Mouse (Mus musculus) gastrocnemius, postnatal 14 days (tissue): ENCODE data around the gene Pdcd2l. TPM values are rescaled to one million over a fixed set of nuclear protein-coding genes. Genes with fewer than 3 reads are reported as not detected.
A peak's percentile ranks its signal among the peaks of the same experiment; 100 is the strongest.
"Not testable (repeated sequence)": the region's sequence is repeated elsewhere in the genome, so short reads cannot be mapped to it uniquely, and the experiment has no call there.

ENCODE experiments used
- DNase-seq: peaks from one replicate; pipeline ENCODE4 v3.0.0; 2021; ENCODE audit warnings: mixed read lengths
- intact Hi-C: fragments of 180-260 bp; cut with DNase I; formaldehyde crosslinking; loops from one replicate; pipeline ENCODE4 v1.15.1; 2025; ENCODE audit warnings: low total_unique reads
- total RNA-seq, 2 experiments: library from RNA; stranded (reverse); gene quantifications; 2 replicates each; pipeline ENCODE4 v1.2.3; 2021

Gene Pdcd2l
- total RNA-seq, 2 experiments from 2014 or later: 17.1 to 17.6 TPM

DNA sequence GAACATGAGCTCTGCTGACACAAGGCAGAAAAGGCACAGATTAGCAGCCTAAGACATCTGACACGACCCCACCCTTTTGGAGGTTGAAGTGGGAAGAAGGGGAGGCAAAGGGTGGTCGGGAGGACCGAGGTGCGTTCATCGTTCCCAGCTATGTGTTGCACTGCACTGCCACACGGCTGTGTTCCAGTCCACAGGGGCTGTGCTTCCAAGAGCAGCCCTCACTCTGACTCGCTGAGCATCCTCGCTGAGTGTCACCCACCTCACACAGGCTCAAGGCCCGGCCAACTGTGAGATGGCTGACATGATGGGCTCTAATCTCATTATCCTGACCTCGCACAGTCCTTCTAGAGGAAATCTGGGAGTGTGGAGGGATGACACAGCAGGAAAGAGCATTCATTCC, 20.0 kb upstream of the Pdcd2l start:
- DNase-seq: no peak
- intact Hi-C loops: no loop called here

DNA sequence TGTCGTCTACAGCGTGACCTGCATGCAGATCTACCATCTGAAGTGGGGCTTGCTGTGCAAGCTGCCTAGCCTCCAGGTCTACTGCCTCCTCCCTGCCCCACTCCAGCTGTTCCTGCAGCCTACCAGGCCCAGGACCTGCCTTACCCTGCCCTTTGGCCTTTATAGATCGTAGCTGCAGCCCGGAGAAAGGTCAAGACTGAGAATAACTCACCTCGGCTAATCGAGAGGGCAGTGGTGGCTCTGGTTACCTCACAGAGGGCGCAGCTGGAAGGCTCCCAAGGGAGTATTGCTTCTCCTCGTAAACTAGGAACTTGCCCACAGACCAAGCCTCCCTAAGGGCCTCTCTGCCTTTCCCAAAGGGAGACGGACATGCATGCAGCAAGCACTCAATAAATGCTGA, 19.0 kb upstream of the Pdcd2l start:
- intact Hi-C loops: no loop called here
- DNase-seq: peak; percentile 77

DNA sequence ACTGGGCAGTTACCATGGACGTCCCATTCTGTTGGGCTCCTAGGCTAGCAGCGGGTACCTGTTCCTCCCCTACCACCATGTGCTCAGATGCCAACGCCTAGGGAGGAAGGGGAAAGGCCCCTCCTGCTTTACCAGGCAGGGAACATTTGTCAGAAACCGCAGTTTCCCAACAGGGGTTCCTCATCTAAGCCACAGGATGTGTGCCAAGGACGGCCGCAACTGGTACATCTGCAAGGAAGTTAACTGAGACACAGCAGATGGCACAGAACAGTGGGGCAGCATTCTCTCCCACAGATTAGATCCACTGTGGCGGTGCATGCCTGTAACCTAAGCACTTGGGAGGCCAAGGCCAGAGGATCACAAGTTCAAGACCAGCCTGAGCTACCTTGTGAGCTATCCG, 18.2 kb upstream of the Pdcd2l start:
- DNase-seq: no peak
- intact Hi-C loops: no loop called here

DNA sequence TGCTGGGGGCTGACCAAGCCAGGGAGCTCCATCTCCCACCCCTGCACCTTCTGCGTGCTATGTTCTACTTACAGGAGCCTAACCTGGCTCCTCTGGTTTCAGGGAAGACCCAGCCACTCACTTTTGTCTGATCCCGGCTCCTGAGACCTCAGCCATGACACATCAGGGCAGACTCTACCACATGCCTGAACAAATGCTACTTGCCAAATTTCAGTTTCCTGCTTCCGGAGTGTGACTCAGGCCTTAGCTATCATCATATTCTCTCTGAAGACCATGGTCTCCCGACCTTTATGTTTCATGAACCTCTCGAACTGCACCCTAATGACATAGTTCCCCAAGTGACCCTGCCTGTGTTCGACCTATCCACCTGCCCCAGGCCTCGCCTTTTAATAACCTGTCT, 16.8 kb upstream of the Pdcd2l start:
- intact Hi-C loops: no loop called here
- no peak for DNase-seq

DNA sequence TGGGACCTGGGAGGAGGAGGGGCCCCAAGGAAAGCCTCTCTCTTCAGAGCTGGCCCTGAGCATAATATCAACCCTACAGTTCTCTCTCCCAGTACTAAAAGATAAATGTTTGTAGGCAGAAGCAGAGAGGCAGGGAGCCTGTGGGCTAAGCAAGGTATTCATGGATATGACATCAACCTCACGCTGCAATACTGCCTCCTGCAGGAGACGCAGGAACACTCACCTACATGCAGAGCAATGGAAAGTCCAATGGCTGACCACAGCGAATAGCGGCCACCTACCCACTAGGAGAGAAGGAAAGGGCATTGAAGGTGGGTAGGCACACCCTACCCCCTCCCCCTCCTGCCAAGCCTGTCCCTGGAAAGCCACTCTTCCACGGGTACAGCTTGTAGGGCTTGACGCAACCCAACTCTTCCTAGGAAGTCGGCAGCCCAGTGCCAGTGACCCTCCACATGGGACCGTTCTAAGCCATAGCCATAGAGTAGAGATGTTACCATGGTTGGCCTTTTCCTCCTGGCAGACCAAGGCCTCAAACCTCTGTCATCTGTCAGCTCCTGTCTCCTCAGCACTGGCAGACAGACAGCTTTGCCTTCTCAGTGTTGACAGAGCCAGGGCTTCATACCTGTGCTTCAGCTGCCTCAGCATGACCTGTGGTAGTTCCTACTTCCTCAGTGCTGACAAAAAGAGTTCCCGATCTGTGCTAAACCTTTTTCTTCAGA, 11.7 kb upstream of the Pdcd2l start:
- DNase-seq: no peak
- intact Hi-C loops: no loop called here

DNA sequence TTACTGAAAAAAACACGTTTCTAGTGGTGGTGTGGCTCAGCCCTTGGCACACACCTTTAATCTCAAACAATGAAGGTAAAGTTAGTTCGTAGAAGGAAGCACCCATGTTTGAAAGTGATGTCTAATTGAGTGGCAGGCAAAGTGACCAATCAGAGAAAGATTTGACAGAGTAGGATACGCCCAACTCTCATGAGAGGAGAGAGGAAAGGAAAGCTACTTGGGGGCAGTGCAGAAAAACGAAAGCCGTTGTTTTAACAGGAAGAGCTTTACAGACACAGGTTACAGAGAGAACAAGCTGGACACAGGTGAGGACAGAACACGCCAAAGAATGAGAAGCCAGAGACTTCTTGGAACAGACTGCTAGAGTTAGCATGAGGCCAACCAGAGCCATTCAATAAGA, 9.9 kb upstream of the Pdcd2l start:
- no peak for DNase-seq
- intact Hi-C loops: no loop called here

DNA sequence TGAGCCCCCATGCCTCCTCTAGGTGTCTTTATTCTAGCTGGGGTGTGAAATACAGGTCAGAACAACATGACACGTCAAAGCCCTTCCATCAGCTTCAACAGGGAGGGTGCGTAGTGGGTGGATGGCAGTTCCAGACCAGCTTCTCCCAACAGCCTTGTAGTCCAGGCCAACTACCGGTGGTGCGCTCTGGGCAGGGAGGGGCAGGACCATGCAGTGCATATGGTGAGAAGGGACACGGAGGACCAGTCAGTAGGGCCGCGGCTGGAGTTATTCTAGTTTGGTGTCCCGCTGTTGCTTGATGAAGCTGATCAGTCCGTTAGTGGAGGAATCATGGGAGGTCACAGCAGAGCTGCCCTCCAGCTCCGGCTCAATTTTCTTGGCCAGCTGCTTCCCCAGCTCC, 5.7 kb upstream of the Pdcd2l start:
- DNase-seq, intact Hi-C loops: not testable (repeated sequence)

DNA sequence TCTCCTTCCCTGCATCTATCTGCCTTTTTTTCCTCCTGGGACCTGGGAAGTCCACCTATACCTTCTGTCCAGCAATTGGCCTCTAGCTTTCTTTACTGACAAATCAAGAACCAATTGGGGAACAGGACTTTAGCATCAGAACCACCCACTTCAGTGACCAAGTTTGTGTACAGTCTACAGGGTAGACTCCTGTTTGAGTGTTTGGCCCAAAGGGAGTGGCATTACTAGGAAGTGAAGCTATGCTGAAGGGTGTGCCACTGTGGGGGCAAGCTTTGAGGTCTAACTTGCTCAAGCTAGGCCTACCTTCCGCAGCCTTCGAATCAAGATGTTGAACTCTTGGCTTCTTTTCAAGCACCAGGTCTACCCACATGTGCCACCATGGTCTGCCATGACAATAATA, 4.4 kb upstream of the Pdcd2l start:
- intact Hi-C loops: no loop called here
- no peak for DNase-seq

DNA sequence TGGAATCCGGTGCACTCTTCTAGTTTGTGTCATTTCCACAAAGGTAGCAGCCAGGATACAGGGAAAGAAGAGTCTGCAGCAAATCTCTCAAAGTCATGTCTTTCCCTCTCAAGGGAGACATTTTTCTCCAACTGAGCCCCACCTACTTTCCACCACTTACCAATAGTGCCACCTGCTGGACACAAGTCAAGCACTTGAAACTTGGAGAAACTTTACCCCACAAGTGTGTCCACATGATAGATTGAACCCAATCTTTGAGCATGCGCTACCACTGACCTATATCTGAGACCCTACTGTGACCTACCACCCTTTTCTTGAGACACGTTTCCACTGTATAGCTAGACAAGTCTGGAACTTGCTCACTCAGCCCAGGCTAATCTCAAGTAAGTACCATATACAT, 1.9 kb upstream of the Pdcd2l start:
- DNase-seq: no peak
- intact Hi-C loops: no loop called here

DNA sequence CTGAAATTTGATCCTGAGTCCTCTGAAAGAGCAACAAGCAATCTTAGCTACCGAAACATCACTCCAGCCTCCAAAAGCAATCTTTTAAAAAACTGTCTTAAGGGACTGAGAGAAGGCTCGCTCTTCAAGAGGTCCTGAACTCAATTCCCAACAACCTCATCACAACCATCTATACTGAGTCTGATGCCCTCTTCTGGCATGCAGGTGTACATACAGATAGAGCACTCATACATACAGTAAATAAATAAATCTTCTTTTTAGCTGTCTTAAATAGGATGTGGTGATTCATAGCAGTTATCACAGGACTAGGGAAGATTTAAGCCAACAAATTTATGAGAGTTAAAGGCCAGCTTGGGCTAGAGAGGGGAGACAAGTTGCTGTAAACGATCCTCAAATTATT, 829 bp downstream of the Pdcd2l start:
- intact Hi-C loops: no loop called here
- DNase-seq: no peak

DNA sequence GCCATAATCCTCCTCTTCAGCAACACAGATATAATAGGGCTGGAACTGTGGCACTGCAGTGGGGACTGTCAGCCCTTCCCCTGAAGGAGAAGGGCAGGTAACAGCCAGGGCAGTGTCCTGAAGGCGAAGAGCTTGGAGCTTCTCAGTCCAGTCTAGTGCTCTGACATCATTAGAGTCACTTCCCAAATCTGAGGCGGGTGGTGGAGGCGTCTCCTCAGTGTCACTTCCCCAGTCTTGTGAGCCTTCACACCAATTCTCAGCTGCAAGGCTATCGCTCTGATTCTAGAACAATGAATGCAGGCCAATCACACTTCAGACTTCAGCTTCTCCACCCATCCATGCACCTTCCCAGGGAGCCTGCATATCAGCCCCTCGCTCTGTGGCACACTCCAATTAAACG, 3.6 kb downstream of the Pdcd2l start:
- intact Hi-C loops: no loop called here
- no peak for DNase-seq

DNA sequence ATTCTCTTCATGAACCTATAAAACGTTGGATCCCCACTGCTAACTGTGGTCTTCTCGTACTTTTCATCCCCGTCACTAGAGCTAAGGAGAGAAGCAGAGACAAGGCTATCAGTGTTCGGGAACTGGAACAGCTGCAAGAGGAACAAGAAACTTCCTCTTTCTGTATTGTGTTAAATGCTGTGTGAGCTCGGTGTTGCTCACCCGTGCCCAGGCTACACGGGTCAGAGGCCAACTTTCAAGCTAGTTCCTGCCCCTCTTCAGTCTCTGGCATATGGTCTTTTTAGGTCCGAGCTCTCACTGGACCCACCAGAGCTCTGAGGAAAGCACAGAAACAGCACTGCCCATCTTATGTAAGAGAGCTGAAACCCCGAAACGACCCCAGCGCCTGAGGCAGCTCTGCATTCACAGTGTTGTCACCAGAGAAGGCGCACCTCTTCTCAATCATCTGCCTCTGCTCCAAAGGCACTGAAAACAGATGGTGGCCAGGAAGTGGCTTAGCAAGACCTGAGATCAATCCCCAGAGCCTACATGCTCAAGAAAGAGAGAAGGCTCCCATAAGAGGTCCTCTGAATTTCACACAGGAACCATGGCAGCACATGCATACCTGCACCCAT, 7.0 kb downstream of the Pdcd2l start:
- DNase-seq: no peak
- intact Hi-C loops: no loop called here

DNA sequence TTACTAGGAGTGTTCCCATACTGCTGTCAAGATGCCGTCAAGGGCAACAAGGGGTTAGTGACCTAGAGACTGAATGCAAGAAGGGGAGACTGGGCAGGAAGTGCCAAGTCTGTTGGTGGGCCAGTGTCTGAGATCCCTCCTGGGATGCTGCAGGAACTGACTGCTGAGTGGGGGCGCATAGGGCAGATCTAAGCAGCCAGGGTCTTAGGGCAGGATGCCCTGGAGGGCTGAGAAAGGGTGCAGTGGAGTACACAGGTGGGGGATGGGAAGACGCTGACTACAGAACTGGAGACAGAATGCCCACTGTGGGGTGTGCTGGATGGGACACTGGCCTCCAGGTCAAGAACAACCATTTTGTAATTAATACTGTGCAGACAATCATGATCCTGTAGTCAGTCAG, 12.7 kb downstream of the Pdcd2l start:
- DNase-seq: no peak
- intact Hi-C loops: no loop called here

DNA sequence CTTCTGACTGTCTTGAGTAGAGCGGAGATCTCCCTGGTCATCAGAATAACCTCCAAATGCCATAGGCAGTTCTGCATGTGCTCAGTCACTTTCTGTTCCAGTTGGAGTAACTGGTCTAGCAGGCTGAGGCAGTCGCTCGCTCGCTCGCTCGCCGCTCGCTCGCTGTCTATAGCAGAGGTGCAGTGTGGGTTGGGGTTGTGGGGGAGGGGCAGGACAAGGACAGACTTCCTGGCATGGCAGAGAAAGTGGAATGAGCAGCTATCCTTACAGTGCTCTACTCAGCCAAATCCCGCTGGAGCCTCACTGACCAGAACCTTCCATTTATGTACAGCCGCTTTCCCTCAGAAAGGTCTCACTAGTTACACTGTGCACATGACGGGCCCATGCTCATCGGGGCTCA, 13.1 kb downstream of the Pdcd2l start:
- DNase-seq: no peak
- intact Hi-C loops: no loop called here

DNA sequence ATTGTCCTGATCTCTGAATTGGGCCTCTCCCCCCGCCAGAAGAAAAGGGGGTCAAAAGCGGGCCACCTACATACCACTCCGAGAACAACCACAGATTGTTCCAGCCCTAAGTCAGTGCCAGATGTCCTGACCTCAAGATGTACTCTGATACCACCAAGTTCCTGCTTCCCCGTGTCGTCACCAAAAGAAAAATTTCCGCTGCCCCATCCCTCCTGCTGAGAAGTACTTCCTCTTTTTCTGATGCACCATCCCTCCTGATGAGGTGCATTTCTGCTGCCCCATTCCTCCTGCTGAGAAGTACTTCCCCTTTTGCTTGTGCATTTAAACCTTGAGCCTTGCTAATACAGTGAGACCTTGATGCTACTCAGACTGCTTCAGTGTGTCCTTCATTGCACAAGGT, 20.2 kb downstream of the Pdcd2l start:
- intact Hi-C loops, DNase-seq: not testable (repeated sequence)

DNA sequence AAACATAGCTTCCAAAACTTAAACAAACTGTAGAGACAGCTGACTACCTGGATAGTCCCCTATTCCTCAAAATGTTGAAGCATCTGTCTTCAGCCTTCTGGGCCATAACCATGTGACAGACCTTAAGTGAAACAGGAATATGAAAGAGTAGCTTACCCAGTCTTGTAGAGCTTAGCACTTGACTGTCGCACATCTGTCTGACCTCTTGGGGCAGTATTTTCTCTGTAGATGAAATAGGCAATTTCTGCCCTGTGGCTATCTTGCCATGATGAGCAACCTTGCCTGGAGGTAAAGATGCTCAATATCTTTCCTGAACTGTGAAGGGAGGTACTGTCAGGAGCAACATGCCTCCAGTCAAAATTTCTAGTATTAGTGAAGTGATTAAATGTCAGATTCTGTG, 24.2 kb downstream of the Pdcd2l start:
- intact Hi-C loops: no loop called here
- DNase-seq: no peak

DNA sequence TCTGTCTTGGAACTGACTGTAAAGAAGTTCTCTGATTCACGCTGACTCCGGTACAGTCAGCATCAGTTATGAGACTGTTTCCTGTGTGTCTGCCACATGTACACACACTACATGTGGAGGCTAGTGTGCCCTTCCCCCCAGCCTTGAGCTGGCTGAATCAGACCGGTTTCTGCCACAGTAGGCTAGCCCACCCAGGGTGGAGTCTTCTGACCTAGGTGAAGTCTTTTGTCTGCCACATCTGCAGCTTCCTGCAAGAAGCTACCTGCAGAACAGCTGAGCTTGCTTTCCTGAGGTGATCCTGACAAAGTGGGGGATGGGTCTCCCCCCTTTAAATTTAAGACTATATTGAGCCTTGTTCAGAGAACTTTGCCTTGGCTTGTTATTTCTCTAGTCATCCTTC, 27.0 kb downstream of the Pdcd2l start, which contains the start of gene Uba2:
Gene Uba2, minus strand, starts transcription at position 146 of the 400 bp plus-strand sequence.
- no peak for DNase-seq
- intact Hi-C loops: no loop called here

DNA sequence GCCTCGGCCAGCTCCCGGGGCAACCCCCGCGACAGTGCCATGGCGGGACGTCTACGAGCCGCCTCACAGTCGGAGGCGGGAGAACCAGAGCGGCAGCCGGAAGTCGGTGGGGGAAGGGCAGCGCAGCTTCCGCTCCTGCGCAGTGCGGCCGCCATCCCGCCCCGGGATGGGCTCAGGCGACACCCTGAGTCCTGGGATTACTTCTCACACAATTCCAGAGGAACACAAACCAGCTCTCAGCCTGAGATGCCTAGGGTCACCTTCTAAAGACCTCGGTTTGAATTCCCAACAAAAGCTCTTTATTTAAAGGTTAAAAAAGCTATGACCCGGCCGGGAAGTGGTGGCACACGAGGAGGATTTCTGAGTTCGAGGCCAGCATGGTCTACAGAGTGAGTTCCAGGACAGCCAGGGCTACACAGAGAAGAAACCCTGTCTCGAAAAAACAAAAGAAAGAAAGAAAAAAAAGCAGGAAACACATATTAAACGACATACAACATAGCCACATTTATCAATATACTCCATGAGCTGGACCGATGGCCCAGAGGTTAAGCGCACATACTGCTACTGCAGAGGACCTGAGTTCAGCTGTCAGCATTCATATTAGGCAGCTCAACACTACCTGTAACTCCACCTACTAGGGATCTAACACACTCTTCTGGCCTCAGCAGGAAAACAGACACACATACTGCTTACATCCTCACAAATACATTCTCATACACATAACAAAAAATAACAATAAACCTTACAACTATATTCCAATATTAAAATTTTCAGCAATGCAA, 27.8 kb downstream of the Pdcd2l start:
- peak; percentile 93 for DNase-seq
- intact Hi-C loops: no loop called here

DNA sequence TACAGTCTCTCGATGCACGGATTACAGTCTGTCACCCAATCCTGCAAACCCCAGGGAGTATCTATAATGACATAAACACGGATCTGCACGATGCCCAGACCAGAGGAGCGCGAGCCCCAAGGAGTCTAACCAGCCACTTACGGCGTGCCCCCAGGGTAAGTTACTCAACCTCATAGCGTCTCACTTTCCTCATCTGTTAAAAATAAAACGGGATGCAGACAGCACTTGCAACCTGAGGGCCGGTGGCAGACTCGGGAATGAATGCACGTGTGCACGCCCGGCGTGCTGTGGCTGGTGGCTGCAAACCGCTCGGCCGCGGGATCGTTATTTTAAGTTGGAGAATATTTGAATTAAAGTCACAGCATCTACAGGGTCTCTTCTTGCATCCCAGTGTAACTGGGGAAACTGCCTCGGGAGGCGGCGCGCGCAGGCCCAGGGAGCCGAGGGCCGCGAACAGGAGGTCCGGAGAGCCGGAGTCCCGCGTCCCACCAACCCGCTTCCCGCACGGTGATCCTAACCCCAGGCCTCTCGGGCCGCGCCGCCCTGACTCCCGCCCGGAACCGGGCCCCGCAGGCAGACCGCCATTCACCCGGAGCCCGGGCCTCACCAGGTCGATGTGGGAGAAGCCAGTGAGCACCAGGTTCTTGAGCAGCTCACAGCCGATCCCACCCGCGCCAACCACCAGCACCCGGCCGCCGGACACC, 28.5 kb downstream of the Pdcd2l start:
- intact Hi-C loops: no loop called here
- DNase-seq: peak; percentile 18

DNA sequence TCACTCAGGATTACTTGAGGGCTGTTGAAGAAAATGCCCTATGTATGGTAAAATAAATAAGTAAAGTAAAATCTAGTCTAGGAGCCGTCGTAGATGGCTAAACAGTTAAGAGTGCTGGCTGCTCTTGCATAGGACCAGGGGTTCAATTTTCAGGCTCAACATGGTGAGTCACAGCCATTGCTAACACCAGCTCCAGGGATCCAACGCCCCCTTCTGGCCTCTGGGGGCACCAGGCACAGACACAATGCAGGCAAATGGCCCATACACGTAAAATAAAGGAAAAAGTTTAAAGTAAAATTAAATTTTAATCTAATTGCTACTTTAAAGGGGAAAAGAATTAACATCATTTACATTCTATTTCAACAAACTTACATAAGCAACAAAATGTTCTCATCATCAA, 29.6 kb downstream of the Pdcd2l start:
- intact Hi-C loops: no loop called here
- peak; percentile 16 for DNase-seq
